Mouse (Mus musculus): ENCODE results near the gene Trim26. TPM values are rescaled to one million over a fixed set of nuclear protein-coding genes. Genes with fewer than 3 reads are reported as not detected.
A peak's percentile ranks its signal among the peaks of the same experiment; 100 is the strongest.

Gene Trim26
- polyA plus RNA-seq, 1 experiment from 2014 or later = 37.5 TPM

DNA sequence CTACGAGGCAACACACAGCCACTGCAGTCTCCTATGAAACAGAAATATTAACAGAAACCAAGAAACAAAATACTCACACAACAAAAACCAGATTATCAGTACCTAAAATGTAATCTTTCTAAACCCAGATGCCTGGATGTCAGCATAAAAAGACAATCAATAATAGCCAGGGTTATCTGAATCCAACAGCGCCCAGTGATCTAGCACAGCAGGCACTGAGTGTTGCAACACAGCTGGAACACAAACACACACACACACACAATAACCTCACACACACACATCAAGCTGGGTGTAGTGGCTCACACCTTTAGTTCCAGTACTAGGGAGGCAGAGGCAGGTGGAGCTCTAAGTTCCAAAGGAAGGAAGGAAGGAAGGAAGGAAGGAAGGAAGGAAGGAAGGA is 8.4 kb upstream of the Trim26 start:
- no peaks in the 10 kb centered on the region for H3K9me3 ChIP-seq (ENCODE audit: control insufficient read depth, low read length)
- H3K4me1 ChIP-seq (ENCODE audit: control insufficient read depth, insufficient read depth, low read length) = no peaks in the 10 kb centered on the region
- 88% methylated on average over 2 of the region's 2 CpGs for WGBS
- no peak overlapping the region for H3K9ac ChIP-seq (ENCODE audit: low read length)
- no peak overlapping the region for H3K4me2 ChIP-seq (ENCODE audit: low read depth)
- no peak overlapping the region for H3K4me3 ChIP-seq (ENCODE audit: low read depth, low read length)
- ATAC-seq (ENCODE audit: insufficient read depth, low FRiP score, low TSS enrichment) (no peak), DNase-seq (ENCODE audit: low spot score) (no peak)
- H3K36me3 ChIP-seq (ENCODE audit: control insufficient read depth, insufficient read depth, low read length) = no peaks in the 10 kb centered on the region
- H3K27me3 ChIP-seq (ENCODE audit: control insufficient read depth, insufficient read depth, low read length) = no peaks in the 10 kb centered on the region
- no peak overlapping the region for H3K27ac ChIP-seq (ENCODE audit: low read depth, low read length)

DNA sequence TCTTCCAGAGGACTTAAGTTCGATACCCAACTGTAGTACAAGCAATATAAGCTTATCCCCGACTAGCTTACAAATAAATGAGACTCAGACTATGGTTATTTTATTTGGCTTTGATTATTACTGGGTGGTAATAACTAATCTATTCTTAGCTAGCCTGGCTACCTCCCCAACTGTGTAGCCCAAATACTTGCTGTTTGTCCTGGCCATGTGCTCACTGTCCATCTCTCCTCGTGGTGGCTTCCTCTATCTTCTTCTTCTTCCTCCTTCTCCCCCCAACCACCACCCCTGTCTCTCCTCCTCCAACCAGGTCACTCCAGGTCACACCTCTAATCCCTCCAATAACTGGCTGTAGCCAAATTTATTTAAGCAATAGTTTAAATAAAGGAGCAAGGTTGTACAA is 6.5 kb upstream of the Trim26 start:
- Histone ChIP-seq H3K4me3 (ENCODE audit: low read depth, low read length) (no peak overlapping the region), H3K36me3 (ENCODE audit: control insufficient read depth, insufficient read depth, low read length) (no peaks in the 10 kb centered on the region), H3K4me1 (ENCODE audit: control insufficient read depth, insufficient read depth, low read length) (no peaks in the 10 kb centered on the region), H3K27ac (ENCODE audit: low read depth, low read length) (no peak overlapping the region), H3K4me2 (ENCODE audit: low read depth) (no peak overlapping the region), H3K9me3 (ENCODE audit: control insufficient read depth, low read length) (no peaks in the 10 kb centered on the region), H3K9ac (ENCODE audit: low read length) (no peak overlapping the region), H3K27me3 (ENCODE audit: control insufficient read depth, insufficient read depth, low read length) (no peaks in the 10 kb centered on the region)
- WGBS = 85% methylated on average over 3 of the region's 3 CpGs
- ATAC-seq (ENCODE audit: insufficient read depth, low FRiP score, low TSS enrichment) (no peak), DNase-seq (ENCODE audit: low spot score) (no peak)

DNA sequence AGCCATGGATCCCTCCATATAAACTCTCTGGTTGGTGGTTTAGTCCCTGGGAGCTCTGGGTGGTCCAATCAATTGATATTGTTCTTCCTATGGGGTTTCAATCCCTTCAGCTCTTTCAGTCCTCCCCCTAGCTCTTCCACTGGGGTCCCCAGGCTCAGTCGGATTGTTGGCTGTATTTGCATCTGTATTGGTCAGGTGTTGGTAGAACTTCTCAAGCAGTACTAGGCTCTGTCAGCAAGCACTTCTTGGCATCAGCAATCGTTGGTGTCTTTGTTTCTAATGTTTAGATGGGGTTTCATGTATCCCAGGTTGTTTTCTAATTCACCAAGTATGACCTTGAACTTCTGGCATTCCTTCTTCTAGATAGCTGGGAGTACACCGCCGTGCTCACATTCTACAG is 4.2 kb upstream of the Trim26 start:
- no peaks in the 10 kb centered on the region for H3K36me3 ChIP-seq (ENCODE audit: control insufficient read depth, insufficient read depth, low read length)
- ATAC-seq (ENCODE audit: insufficient read depth, low FRiP score, low TSS enrichment) (no peak), DNase-seq (ENCODE audit: low spot score) (no peak)
- no peak overlapping the region for H3K4me3 ChIP-seq (ENCODE audit: low read depth, low read length)
- H3K4me1 ChIP-seq (ENCODE audit: control insufficient read depth, insufficient read depth, low read length) = no peaks in the 10 kb centered on the region
- H3K4me2 ChIP-seq (ENCODE audit: low read depth) = no peak overlapping the region
- no peak overlapping the region for H3K9ac ChIP-seq (ENCODE audit: low read length)
- H3K9me3 ChIP-seq (ENCODE audit: control insufficient read depth, low read length) = no peaks in the 10 kb centered on the region
- no peak overlapping the region for H3K27ac ChIP-seq (ENCODE audit: low read depth, low read length)
- 59% methylated on average over 4 of the region's 4 CpGs for WGBS
- H3K27me3 ChIP-seq (ENCODE audit: control insufficient read depth, insufficient read depth, low read length) = no peaks in the 10 kb centered on the region

DNA sequence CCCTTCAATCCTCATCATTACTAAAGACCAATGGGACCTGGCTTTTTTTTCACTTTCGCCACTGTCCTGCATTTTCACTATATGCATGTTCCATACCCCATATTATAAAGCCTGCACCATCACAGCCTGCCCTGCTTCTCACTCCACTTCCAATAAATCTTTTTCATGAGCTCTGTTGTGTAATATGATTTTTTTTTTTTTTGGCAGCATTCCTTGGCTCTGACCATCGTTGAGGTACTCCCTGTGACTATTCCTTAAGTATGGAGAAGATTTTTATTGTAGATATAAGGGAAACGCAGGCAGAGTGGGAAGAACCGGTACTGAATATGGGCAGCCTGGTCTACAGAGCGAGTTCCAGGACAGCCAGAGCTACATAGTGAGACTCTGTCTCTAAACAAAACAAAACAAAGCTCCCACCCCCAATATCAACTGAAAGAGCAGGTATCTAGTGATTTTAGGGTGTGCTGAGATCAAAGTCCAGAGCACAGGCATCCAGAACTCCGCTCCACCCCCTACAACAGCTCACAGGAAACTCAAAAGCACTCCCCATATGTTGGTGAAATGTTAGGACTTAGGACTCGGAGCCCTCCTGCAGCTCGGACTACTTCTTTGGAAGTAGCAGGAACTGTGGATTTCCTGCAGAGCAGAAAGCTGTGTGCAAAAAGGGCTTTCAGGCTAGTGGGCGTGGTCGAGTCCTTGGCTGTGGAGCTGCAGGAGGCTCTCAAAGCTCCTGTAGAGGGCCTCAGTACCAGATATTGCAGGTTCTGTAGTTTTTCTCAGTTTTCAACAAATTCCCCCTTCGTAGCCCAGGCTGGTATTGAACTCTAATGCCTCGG is 1.1 kb upstream of the Trim26 start:
- ATAC-seq (ENCODE audit: insufficient read depth, low FRiP score, low TSS enrichment) (no peak), DNase-seq (ENCODE audit: low spot score) (peak; percentile 44)
- 35% methylated on average over 12 of the region's 12 CpGs for whole genome bisulfite sequencing
- Histone ChIP-seq H3K27ac (ENCODE audit: low read depth, low read length) (no peak overlapping the region), H3K36me3 (ENCODE audit: control insufficient read depth, insufficient read depth, low read length) (no peaks in the 10 kb centered on the region), H3K4me2 (ENCODE audit: low read depth) (peak overlapping the region; percentile 57), H3K27me3 (ENCODE audit: control insufficient read depth, insufficient read depth, low read length) (no peaks in the 10 kb centered on the region), H3K4me1 (ENCODE audit: control insufficient read depth, insufficient read depth, low read length) (no peaks in the 10 kb centered on the region), H3K9me3 (ENCODE audit: control insufficient read depth, low read length) (no peaks in the 10 kb centered on the region), H3K9ac (ENCODE audit: low read length) (0 out of 2 replicates have a peak overlapping the region, but pooled peaks have one; percentile 10), H3K4me3 (ENCODE audit: low read depth, low read length) (peak overlapping the region; percentile 56; the same call in 1 of the 2 replicates)

DNA sequence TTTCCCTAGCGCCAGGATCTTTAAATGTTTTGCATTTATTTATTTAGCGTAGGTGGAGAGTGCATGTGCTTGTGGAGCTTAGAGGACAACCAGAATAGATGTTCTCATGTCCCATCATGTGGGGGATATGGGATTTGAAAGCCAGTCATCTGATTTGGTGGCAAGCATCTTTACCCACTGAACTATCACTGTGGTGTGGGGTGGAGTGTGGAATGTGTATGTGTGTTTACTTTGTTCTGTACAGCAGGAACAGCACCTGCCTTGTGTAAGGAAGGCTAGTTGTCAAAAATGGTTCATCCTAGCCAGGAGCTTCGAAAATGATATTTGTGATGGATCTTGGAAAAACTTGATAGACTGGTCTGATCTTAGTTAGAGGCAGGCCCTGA is 514 bp upstream of the Trim26 start:
- WGBS = 14% methylated on average over 3 of the region's 3 CpGs
- Histone ChIP-seq H3K9me3 (ENCODE audit: control insufficient read depth, low read length) (no peaks in the 10 kb centered on the region), H3K27ac (ENCODE audit: low read depth, low read length) (peak overlapping the region; percentile 62; the same call in 1 of the 2 replicates), H3K36me3 (ENCODE audit: control insufficient read depth, insufficient read depth, low read length) (no peaks in the 10 kb centered on the region), H3K4me3 (ENCODE audit: low read depth, low read length) (peak overlapping the region; percentile 56), H3K4me2 (ENCODE audit: low read depth) (peak overlapping the region; percentile 57), H3K9ac (ENCODE audit: low read length) (peak overlapping the region; percentile 92; the same call in 1 of the 2 replicates), H3K27me3 (ENCODE audit: control insufficient read depth, insufficient read depth, low read length) (no peaks in the 10 kb centered on the region), H3K4me1 (ENCODE audit: control insufficient read depth, insufficient read depth, low read length) (no peaks in the 10 kb centered on the region)
- DNase-seq (ENCODE audit: low spot score) (peak; percentile 17), ATAC-seq (ENCODE audit: insufficient read depth, low FRiP score, low TSS enrichment) (peak; percentile 22)

DNA sequence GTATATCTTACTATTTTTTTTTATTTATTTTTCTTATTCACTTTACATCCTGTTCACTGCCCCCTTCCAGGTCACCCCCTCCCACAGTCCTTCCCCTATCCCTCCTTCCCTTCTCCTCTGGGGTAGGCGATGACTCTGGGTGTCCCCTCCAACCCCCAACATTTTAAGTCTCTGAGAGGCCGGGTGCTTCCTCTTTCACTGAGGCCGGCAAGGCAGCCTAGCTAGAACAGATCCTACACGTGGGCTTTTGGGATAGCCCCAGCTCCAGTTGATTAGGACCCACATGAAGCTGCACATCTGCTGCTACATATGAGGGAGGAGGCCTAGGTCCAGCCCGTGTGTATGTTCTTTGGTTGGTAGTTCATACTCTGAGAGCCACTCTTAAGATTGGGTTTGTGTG is 2.1 kb downstream of the Trim26 start:
- H3K4me3 ChIP-seq (ENCODE audit: low read depth, low read length) = no peak overlapping the region
- no peak for DNase-seq (ENCODE audit: low spot score)
- ATAC-seq (ENCODE audit: insufficient read depth, low FRiP score, low TSS enrichment) = no peak
- H3K4me2 ChIP-seq (ENCODE audit: low read depth) = no peak overlapping the region
- WGBS = 81% methylated on average over 5 of the region's 5 CpGs
- H3K27me3 ChIP-seq (ENCODE audit: control insufficient read depth, insufficient read depth, low read length) = no peaks in the 10 kb centered on the region
- no peaks in the 10 kb centered on the region for H3K9me3 ChIP-seq (ENCODE audit: control insufficient read depth, low read length)
- no peaks in the 10 kb centered on the region for H3K4me1 ChIP-seq (ENCODE audit: control insufficient read depth, insufficient read depth, low read length)
- no peaks in the 10 kb centered on the region for H3K36me3 ChIP-seq (ENCODE audit: control insufficient read depth, insufficient read depth, low read length)
- H3K9ac ChIP-seq (ENCODE audit: low read length) = no peak overlapping the region
- H3K27ac ChIP-seq (ENCODE audit: low read depth, low read length) = no peak overlapping the region

DNA sequence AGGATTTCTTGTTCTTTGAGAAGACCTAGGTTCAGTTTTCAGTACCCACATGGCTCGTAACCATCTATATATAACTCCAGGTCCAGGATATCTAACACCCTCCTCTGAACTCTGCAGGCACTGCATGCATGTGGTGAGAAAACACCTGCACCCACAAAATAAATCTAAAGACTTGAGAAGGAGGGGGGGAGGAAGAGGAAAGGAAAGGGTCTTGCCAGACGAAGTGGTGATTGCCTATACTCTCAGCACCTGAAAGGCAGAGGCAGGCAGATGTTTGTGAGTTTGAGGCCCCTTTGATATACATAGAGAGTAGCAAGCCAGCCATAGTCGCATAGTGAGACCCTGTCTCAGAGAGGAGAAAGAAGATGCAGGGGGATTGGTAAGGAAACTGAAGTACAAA is 3.0 kb downstream of the Trim26 start:
- no peaks in the 10 kb centered on the region for H3K9me3 ChIP-seq (ENCODE audit: control insufficient read depth, low read length)
- no peaks in the 10 kb centered on the region for H3K4me1 ChIP-seq (ENCODE audit: control insufficient read depth, insufficient read depth, low read length)
- no peak overlapping the region for H3K27ac ChIP-seq (ENCODE audit: low read depth, low read length)
- H3K9ac ChIP-seq (ENCODE audit: low read length) = no peak overlapping the region
- H3K27me3 ChIP-seq (ENCODE audit: control insufficient read depth, insufficient read depth, low read length) = no peaks in the 10 kb centered on the region
- no peak overlapping the region for H3K4me2 ChIP-seq (ENCODE audit: low read depth)
- ATAC-seq (ENCODE audit: insufficient read depth, low FRiP score, low TSS enrichment) (no peak), DNase-seq (ENCODE audit: low spot score) (no peak)
- H3K36me3 ChIP-seq (ENCODE audit: control insufficient read depth, insufficient read depth, low read length) = no peaks in the 10 kb centered on the region
- no peak overlapping the region for H3K4me3 ChIP-seq (ENCODE audit: low read depth, low read length)
- 78% methylated on average over 3 of the region's 3 CpGs for WGBS

DNA sequence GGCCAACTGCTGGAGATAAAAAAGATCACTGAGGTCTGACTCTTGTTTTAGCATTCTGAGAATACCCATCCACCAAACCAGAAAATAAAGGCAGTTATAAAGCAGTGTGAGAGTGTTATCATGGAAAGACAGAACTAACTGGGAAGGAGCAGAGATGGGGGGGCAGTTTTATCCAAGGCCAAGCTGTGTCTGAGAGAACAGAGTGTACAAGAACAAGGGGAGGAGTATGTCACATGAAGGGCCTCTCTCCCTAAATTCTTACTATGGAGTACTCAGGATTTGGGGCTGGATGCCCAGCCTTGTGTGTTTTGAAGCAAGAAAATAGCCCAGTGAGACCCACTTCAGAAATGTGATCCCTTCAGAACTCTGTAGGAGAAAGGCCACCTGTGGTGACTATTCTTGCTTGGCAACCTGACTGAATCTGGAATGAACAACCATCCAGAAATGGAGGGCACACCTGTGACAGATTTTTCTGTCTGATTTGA is 4.1 kb downstream of the Trim26 start:
- DNase-seq (ENCODE audit: low spot score) (no peak), ATAC-seq (ENCODE audit: insufficient read depth, low FRiP score, low TSS enrichment) (no peak)
- H3K4me2 ChIP-seq (ENCODE audit: low read depth) = no peak overlapping the region
- H3K9me3 ChIP-seq (ENCODE audit: control insufficient read depth, low read length) = no peaks in the 10 kb centered on the region
- H3K4me1 ChIP-seq (ENCODE audit: control insufficient read depth, insufficient read depth, low read length) = no peaks in the 10 kb centered on the region
- H3K9ac ChIP-seq (ENCODE audit: low read length) = no peak overlapping the region
- no peaks in the 10 kb centered on the region for H3K36me3 ChIP-seq (ENCODE audit: control insufficient read depth, insufficient read depth, low read length)
- H3K27me3 ChIP-seq (ENCODE audit: control insufficient read depth, insufficient read depth, low read length) = no peaks in the 10 kb centered on the region
- H3K27ac ChIP-seq (ENCODE audit: low read depth, low read length) = no peak overlapping the region
- no peak overlapping the region for H3K4me3 ChIP-seq (ENCODE audit: low read depth, low read length)

DNA sequence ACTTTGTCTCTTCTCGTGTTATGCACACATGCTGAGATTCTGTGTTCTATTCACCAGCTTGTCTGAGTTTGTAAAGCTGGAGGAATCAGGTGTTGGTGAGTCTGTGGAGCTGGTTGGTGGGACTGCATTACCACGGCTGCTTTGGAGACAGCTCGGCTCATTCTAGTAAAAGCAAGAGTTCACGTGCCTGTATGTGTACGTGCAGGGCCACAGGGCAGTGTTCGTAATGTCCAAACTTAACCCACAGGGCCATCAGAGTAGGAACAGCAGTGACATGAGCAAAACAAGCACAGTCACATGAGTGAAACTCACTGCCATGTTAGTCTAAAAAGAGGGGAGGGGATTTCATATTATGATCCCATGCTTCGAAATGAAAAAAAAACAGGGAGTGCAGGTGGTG is 6.8 kb downstream of the Trim26 start:
- DNase-seq (ENCODE audit: low spot score) (no peak), ATAC-seq (ENCODE audit: insufficient read depth, low FRiP score, low TSS enrichment) (no peak)
- Histone ChIP-seq H3K36me3 (ENCODE audit: control insufficient read depth, insufficient read depth, low read length) (no peaks in the 10 kb centered on the region), H3K9ac (ENCODE audit: low read length) (no peak overlapping the region), H3K4me2 (ENCODE audit: low read depth) (no peak overlapping the region), H3K27me3 (ENCODE audit: control insufficient read depth, insufficient read depth, low read length) (no peaks in the 10 kb centered on the region), H3K27ac (ENCODE audit: low read depth, low read length) (no peak overlapping the region), H3K4me1 (ENCODE audit: control insufficient read depth, insufficient read depth, low read length) (no peaks in the 10 kb centered on the region), H3K4me3 (ENCODE audit: low read depth, low read length) (no peak overlapping the region), H3K9me3 (ENCODE audit: control insufficient read depth, low read length) (no peaks in the 10 kb centered on the region)
- 81% methylated on average over 7 of the region's 7 CpGs for WGBS
